Mouse (Mus musculus): ENCODE data around the gene Rmdn3. TPM values are rescaled to one million over a fixed set of nuclear protein-coding genes. Genes with fewer than 3 reads are reported as not detected.
A peak's percentile ranks its signal among the peaks of the same experiment; 100 is the strongest.

The Rmdn3 gene
- polyA plus RNA-seq, 1 experiment from 2014 or later: 41.4 TPM

DNA sequence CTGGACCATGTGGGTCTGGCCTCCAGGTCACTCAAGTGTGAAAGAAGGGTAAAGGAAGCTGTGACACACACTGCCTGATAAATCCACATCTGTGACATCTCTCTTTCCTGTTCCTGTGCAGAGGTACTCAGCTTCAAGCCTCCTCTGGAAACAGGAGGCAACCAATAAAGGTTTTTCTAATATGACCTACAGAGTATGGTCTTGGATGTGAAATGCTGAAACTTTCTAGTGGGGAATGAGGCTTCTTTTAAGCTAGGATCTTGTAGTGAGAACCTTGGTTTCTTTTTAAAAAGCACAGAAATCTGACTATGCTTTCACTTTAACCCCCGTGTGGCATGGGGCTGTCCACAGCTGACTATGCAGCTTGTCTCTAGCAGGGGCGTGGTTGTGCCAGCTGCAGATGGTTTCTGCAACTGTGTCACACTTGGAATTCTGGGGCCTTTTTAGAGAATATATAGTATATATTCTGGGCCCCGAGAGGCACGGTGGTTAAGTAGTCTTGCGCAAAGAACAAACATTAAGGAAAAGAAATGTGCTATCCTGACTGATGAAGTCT lies 20.6 kb upstream of the Rmdn3 start:
- no peak overlapping the region for H3K27ac ChIP-seq
- no peaks in the 10 kb centered on the region for H3K9me3 ChIP-seq
- H3K4me3 ChIP-seq: no peak overlapping the region
- H3K36me3 ChIP-seq: peaks cover 52% of the 10 kb centered on the region
- H3K4me2 ChIP-seq (replicated peaks): no peak overlapping the region
- 88% methylated on average over 5 of the region's 5 CpGs for WGBS
- H3K9ac ChIP-seq: no peak overlapping the region
- no peak for ATAC-seq (ENCODE audit: low FRiP score, low read depth)
- H3K4me1 ChIP-seq: peaks cover 17% of the 10 kb centered on the region
- no peaks in the 10 kb centered on the region for H3K27me3 ChIP-seq

DNA sequence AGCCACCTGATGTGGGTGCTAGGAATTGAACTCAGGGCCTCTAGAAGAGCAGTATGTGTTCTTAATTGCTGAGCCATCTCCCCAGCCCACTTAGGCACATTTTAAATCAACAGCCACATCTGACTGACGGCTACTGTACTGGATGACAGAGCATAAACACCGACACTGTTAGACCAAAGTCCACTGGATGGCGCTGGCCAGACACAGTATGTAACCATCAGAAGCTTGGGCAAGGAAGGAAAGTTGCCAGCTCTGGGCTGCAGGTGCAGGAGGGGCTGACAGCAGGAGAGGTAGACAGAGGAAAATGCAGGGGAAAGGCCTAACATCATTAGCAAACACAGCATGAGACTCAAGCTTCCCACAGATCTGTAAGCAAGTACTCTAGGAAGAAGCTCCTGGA lies 19.9 kb upstream of the Rmdn3 start:
- H3K4me2 ChIP-seq (replicated peaks): no peak overlapping the region
- peaks cover 19% of the 10 kb centered on the region for H3K4me1 ChIP-seq
- no peaks in the 10 kb centered on the region for H3K27me3 ChIP-seq
- ATAC-seq (ENCODE audit: low FRiP score, low read depth): no peak
- H3K9ac ChIP-seq: no peak overlapping the region
- no peaks in the 10 kb centered on the region for H3K9me3 ChIP-seq
- no peak overlapping the region for H3K4me3 ChIP-seq
- peaks cover 54% of the 10 kb centered on the region for H3K36me3 ChIP-seq
- 71% methylated on average over 3 of the region's 3 CpGs for WGBS
- H3K27ac ChIP-seq: no peak overlapping the region

DNA sequence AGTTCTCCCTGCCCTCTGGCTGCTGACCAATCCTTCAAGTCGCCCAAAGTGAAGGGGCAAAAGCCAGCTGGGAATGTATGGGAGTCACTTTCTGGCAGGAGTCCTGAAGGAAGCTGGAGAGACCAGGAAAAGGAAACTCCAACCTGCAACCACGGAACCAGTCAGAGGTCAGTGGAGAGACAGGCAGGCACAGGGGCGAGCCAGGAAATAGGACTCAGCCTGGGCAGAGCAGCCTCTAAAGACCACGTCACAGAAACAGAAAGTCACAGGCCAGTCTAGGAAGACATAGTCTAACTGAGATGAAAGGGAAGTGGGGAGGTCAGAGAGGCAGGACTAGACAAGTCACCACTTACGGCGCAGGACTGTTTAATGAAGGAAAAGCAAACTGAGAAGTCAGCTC lies 18.8 kb upstream of the Rmdn3 start:
- Histone ChIP-seq H3K4me3 (no peak overlapping the region), H3K27ac (no peak overlapping the region), H3K4me2 (replicated peaks) (no peak overlapping the region), H3K4me1 (peaks cover 19% of the 10 kb centered on the region), H3K9ac (no peak overlapping the region), H3K9me3 (no peaks in the 10 kb centered on the region), H3K36me3 (peaks cover 51% of the 10 kb centered on the region), H3K27me3 (no peaks in the 10 kb centered on the region)
- WGBS: 63% methylated on average over 6 of the region's 6 CpGs
- no peak for ATAC-seq (ENCODE audit: low FRiP score, low read depth)

DNA sequence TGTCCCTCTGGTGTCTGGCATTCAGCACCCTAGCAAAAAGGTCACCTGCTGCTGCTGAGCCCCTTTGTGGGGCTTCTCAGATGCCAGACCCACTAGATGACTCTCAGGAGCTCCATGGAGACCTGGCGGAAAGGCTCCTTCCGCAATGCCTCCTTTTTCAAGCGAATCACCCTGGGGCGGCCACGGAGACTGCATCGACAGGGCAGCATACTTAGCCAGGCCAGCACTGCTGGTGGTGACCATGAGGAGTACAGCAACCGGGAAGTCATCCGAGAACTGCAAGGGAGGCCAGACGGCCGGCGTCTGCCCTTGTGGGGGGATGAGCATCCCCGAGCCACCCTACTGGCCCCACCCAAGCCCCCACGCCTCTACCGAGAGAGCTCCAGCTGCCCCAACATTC lies 18.0 kb upstream of the Rmdn3 start:
- peaks cover 19% of the 10 kb centered on the region for H3K4me1 ChIP-seq
- H3K27me3 ChIP-seq: no peaks in the 10 kb centered on the region
- H3K4me3 ChIP-seq: no peak overlapping the region
- H3K4me2 ChIP-seq (replicated peaks): no peak overlapping the region
- H3K9me3 ChIP-seq: no peaks in the 10 kb centered on the region
- H3K36me3 ChIP-seq: peaks cover 44% of the 10 kb centered on the region
- 62% methylated on average over 14 of the region's 14 CpGs for WGBS
- H3K27ac ChIP-seq: no peak overlapping the region
- no peak for ATAC-seq (ENCODE audit: low FRiP score, low read depth)
- H3K9ac ChIP-seq: no peak overlapping the region

GRCm38 (mm10) chr2:119173991-119174651 lies 17.3 kb upstream of the Rmdn3 start, which contains the start of gene Gm14137:
TSS of gene Gm14137 (plus strand) at chr2:119174509.
- no peaks in the 10 kb centered on the region; the same call in 1 of the 2 replicates for H3K27me3 ChIP-seq
- H3K9ac ChIP-seq: no peak within 1 kb of the TSS
- ATAC-seq (ENCODE audit: low FRiP score, low read depth): no peak
- H3K4me1 ChIP-seq: peaks cover 19% of the 10 kb centered on the region
- no peaks in the 10 kb centered on the region for H3K9me3 ChIP-seq
- H3K4me3 ChIP-seq: no peak within 1 kb of the TSS
- no peak within 1 kb of the TSS for H3K27ac ChIP-seq
- peaks cover 37% of the 10 kb centered on the region for H3K36me3 ChIP-seq
- H3K4me2 ChIP-seq (replicated peaks): no peak within 1 kb of the TSS
- 37% methylated on average over 8 of the region's 8 CpGs for WGBS

DNA sequence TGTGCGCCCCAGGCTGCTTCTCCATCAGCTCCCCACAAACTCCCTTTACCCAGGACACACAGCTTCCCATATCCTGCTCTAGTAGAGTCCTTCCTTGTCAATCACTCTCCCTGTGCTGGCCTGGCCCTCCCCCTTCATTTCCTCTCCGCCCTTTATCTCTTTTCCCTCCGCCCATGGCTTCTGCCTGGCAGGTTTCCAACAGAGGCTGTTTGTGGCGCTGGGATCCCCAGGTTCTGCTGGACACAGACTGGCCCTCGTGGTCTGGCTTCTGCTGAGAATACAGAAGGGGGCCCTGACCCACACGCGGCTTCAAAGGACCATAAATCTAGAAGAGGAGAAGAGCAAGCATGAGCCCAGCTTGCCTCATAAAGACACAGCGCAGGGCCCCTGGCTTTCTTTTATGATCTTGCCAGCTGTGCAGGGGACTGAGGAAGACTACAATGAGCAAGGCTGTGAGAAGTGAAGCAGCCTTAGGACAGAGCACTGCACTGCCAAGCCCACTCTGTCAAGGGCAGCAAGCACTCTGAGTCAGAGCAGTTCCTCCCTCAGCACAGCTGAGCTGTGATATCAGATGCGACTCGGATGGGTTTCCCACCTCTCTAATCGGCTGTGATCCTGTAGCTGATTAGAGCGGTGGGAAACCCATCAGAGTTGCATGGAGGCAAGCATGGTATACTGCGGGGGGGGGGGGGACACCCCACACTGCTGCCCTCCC lies 16.2 kb upstream of the Rmdn3 start:
- Histone ChIP-seq H3K27me3 (peaks cover 7% of the 10 kb centered on the region; the same call in 1 of the 2 replicates), H3K4me3 (no peak overlapping the region), H3K36me3 (peaks cover 27% of the 10 kb centered on the region), H3K4me1 (peaks cover 21% of the 10 kb centered on the region), H3K9me3 (no peaks in the 10 kb centered on the region), H3K9ac (no peak overlapping the region; the same call in 1 of the 2 replicates), H3K4me2 (replicated peaks) (peak overlapping the region; percentile 25), H3K27ac (no peak overlapping the region; the same call in 1 of the 2 replicates)
- no peak for ATAC-seq (ENCODE audit: low FRiP score, low read depth)
- WGBS: 13% methylated on average over 13 of the region's 13 CpGs

DNA sequence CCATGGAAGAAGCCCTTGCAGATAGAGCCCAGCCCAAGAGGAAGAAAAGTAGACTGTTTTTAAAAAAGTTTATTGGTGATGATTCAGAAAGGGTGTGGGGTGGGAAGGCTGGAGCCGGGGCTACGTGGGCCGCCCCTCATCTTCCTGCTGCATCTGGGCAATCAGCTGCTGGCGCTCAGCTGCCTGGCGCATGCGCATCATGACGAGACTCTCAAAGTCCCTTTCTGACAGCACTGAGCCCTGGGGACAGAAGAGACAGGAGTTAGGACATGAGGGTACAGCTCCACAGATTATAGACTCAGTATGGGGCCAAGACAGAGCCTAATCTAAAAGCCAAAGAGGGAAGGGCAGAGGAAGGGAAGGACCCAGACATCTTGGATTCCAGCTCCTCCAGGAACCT lies 15.6 kb upstream of the Rmdn3 start:
- Histone ChIP-seq H3K9me3 (no peaks in the 10 kb centered on the region), H3K27me3 (peaks cover 13% of the 10 kb centered on the region; the same call in 1 of the 2 replicates), H3K4me2 (replicated peaks) (peak overlapping the region; percentile 25; the same call in 1 of the 2 replicates), H3K4me1 (peaks cover 26% of the 10 kb centered on the region), H3K4me3 (no peak overlapping the region), H3K36me3 (peaks cover 22% of the 10 kb centered on the region), H3K27ac (no peak overlapping the region), H3K9ac (no peak overlapping the region; the same call in 1 of the 2 replicates)
- WGBS: 88% methylated on average over 7 of the region's 7 CpGs
- no peak for ATAC-seq (ENCODE audit: low FRiP score, low read depth)

DNA sequence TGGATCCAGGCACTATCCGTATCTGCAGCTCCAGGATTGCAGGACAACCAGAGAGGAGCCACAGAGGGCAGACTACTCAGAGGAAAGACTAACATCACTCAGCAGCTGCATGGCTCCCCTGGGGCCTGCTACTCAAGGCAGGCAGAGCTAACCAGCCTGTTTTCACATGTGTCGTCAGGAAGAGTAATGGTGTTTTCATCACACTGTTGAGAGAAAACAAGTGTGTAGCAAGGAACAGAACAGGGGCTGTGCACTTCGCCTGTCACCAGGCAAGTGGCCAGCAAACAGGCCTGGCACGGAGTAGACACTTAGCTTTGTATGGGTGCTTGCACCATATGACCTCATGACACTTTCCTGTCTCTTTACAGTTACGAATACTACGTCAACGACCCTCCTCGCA lies 14.7 kb upstream of the Rmdn3 start:
- no peak overlapping the region for H3K4me3 ChIP-seq
- no peak overlapping the region for H3K4me2 ChIP-seq (replicated peaks)
- no peaks in the 10 kb centered on the region for H3K9me3 ChIP-seq
- no peak overlapping the region for H3K27ac ChIP-seq
- no peak overlapping the region for H3K9ac ChIP-seq
- H3K4me1 ChIP-seq: peaks cover 34% of the 10 kb centered on the region
- peaks cover 21% of the 10 kb centered on the region for H3K27me3 ChIP-seq
- peaks cover 13% of the 10 kb centered on the region for H3K36me3 ChIP-seq
- no peak for ATAC-seq (ENCODE audit: low FRiP score, low read depth)
- 70% methylated on average over 8 of the region's 8 CpGs for WGBS

DNA sequence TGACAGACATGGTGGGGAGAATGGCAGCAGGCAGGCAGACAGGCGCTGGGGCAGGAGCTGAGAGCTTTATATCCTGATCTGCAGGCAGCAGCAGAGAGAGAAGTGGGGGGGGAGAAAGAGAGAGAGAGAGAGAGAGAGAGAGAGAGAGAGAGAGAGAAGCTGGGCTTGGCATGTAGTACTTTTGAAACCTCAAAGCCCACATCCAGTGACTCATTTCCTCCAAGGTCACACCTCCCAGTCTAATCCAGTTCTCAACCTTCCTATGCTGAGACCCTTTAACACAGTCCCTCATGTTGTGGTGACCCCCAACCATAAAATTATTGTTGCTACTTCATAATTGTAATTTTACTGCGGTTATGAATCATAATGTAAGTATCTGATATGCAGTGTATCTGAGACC lies 13.4 kb upstream of the Rmdn3 start:
- peaks cover 34% of the 10 kb centered on the region for H3K27me3 ChIP-seq
- H3K36me3 ChIP-seq: peaks cover 12% of the 10 kb centered on the region
- no peak overlapping the region for H3K4me3 ChIP-seq
- H3K9ac ChIP-seq: no peak overlapping the region
- H3K27ac ChIP-seq: no peak overlapping the region
- WGBS: 88% methylated on average over 2 of the region's 2 CpGs
- peaks cover 34% of the 10 kb centered on the region for H3K4me1 ChIP-seq
- H3K4me2 ChIP-seq (replicated peaks): no peak overlapping the region
- H3K9me3 ChIP-seq: no peaks in the 10 kb centered on the region
- no peak for ATAC-seq (ENCODE audit: low FRiP score, low read depth)

DNA sequence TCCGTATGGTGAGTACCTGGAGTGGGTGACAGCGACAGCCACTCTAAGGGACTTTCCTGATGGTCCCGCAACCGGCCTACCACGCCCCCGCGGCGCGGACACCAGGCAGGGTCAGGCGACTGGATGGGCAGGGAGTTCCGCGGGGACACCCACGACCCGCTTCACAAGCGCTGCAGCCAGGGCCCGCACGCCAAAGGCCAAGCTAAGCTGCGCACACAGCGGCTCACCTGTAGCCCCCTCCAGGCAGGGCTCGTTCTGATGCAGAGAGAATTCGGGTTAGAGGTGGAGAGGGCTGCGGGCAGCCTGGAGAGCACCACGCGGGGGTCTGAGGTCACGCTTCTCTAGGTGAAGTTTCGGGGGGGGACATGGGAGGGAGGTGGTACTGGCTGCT lies 11.0 kb upstream of the Rmdn3 start:
- no peaks in the 10 kb centered on the region for H3K9me3 ChIP-seq
- ATAC-seq (ENCODE audit: low FRiP score, low read depth): 0 out of 2 replicates have a peak, but pooled peaks have one; percentile 9
- peaks cover 21% of the 10 kb centered on the region for H3K4me1 ChIP-seq
- peak overlapping the region; percentile 65 for H3K9ac ChIP-seq
- no peak overlapping the region for H3K27ac ChIP-seq
- peak overlapping the region; percentile 58 for H3K4me3 ChIP-seq
- 2% methylated on average over 26 of the region's 26 CpGs for WGBS
- H3K36me3 ChIP-seq: peaks cover 8% of the 10 kb centered on the region
- peaks cover 35% of the 10 kb centered on the region for H3K27me3 ChIP-seq
- H3K4me2 ChIP-seq (replicated peaks): peak overlapping the region; percentile 98

DNA sequence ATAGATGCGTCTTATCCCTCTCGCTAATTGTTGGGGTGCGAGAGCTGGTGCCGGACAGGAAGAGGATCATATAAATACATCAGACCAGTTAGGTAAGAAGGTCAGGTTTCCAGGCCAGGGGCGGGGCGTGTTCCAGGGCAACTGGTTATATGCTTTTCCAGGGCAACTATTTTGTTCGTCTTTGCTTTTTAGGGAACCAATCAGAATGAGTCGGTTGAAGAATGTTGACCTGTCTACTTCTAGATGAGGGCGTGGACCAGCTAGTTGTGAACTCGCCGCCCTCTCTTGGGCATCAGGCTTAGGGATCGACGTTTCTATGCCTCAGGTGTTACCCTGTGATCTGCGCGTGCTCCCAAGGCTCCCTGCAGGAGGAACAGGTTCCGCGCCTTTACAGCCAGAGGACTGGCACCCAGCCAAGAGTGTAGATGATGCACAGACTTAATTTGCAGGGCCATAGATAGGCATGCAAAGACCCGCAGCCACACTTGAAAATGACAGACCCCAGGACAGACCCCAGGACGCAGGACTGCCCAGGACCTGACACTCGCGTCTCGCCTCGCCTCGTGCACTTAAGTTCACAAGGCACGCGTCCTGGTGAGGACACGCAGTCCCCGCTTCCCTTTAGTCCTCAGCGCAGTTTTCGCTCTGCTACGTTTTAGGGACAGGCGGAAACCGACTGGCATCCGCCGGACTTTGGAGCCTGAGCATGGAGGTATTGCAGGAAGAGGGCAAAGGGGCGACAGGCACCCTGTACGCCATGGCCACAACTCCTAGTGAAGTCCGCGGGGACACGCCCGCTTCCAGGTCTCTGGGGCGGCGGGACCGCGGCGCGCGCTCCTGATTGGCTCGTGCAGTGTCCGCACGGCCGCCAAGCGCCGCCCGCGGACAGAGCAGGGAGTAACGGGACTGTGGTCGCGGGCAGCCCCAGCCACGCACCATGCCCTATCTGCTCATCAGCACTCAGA lies 10.3 kb upstream of the Rmdn3 start, which contains the start of gene Gchfr:
Gene Gchfr (plus strand): TSS at position 873 of the 965 bp plus-strand sequence.
- H3K27ac ChIP-seq: no peak within 1 kb of the TSS
- H3K4me1 ChIP-seq: peaks cover 16% of the 10 kb centered on the region
- H3K27me3 ChIP-seq: peaks cover 35% of the 10 kb centered on the region
- peak within 1 kb of the TSS; percentile 65 for H3K9ac ChIP-seq
- H3K4me3 ChIP-seq: peak within 1 kb of the TSS; percentile 58
- ATAC-seq (ENCODE audit: low FRiP score, low read depth): peak; percentile 57
- H3K4me2 ChIP-seq (replicated peaks): peak within 1 kb of the TSS; percentile 98
- under 1% methylated on average over 60 of the region's 60 CpGs for WGBS
- H3K36me3 ChIP-seq: peaks cover 6% of the 10 kb centered on the region
- no peaks in the 10 kb centered on the region for H3K9me3 ChIP-seq
